Mouse (Mus musculus): ENCODE data around the gene Smarcd3. TPM values are rescaled to one million over a fixed set of nuclear protein-coding genes. Genes with fewer than 3 reads are reported as not detected.
"Not testable (repeated sequence)": the region's sequence is repeated elsewhere in the genome, so short reads cannot be mapped to it uniquely, and the experiment has no call there.

Smarcd3 gene
- total RNA-seq, 2 experiments from 2014 or later: 15.2 to 17.2 TPM

DNA sequence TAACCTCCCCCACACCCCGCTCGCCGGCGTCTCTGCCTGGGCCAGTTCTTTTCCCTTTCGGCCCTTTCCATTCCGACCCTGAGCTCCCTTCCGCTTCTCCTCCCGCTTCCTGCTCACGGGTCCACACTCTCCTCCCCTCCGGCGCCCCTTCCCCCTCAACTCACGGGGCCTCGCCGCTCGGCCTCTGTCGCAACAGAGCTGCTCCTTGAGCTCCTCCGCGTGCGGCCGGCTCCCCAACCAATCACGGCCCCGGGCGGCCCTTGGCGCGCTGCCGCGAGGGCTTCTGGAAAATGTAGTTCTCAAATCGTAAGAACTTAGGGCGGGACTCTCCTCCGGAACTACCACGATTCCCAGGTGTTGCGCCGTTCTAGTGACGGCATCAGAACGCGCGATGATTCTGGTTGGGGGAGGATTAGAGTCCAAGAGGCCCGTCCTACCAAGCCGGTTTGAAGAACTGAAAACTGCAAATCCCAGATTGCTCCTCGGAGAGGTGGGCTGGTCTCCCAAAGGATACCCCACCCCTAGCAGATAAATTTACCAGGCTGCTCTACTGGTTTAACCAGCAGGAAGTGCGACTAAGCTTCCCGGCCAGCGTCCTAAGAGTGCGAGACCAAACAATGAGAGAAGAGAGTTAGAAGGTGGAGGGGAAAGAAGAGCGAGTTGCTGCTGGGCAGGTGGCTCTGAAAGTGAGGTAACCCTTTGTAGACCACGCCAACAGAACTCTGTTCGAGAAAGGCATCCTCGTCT lies 46.9 kb downstream of the Smarcd3 start, which contains the start of gene Abcf2:
Abcf2 (minus strand) TSS at position 285 of the 747 bp plus-strand sequence.
- peak; percentile 99 to 100 for DNase-seq (ENCODE audit: low spot score in 2 of 2)

DNA sequence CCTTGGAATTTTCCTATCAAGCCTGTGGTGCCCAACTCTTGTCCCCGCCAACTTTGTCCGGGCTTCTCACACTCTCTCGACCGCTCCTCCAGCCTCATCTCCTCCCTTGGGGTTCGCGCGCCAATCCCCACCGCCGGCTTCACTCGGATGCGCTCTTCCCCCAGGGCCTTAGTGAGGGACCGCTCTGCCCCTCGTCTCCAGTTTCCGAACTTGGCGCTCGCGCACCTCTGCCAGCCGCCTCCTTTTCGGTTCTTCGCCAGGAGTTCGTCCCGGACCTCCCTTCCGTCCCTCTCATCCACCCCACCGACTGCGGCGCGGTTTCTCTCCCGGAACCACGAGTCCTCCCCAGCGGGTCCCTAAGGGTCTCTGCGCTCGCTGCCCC lies 47.4 kb downstream of the Smarcd3 start:
- no peak for DNase-seq (ENCODE audit: low spot score in 2 of 2)

DNA sequence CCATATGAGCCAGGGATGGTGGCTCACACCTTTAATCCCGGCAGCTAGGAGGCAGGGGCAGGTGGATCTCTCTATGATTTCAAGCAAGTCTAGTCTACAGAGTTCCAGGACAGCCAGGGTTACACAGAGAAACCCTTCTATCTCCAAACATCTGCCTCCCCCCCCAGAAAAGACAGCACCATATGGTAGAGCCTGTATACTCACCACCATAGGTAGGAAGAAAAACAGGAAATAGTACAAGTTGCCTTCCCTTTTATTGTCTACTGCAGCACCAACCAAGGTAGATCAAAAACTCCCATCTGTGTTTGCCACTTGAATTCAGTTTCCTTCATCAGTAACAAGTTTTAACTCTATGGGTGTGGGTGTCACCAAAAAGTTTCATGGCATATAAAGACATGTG lies 48.3 kb downstream of the Smarcd3 start:
- DNase-seq (ENCODE audit: low spot score in 2 of 2): no peak

DNA sequence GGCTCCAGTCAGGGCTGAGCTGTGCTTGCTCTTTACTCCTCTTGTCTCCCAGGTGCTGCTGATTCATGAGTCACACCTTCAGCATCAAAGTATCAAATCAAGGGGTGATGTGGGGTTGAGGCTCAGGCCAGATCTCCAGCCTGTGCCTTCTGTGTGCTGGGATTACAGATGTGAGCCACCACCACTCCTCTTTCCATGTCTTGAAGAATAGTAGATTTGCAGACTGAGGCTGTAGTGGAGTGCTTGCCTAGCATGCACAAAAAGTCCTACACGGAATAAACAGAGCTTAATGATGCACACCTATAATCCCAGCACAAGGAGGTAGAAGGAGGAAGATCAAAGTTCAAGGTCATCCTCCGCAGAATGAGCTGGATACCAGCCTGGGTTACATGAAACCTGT lies 67.5 kb downstream of the Smarcd3 start, which contains the start of gene 4931409K22Rik:
4931409K22Rik (minus strand) TSS at position 101 of the 400 bp plus-strand sequence.
- no peak for DNase-seq (ENCODE audit: low spot score in 2 of 2)

DNA sequence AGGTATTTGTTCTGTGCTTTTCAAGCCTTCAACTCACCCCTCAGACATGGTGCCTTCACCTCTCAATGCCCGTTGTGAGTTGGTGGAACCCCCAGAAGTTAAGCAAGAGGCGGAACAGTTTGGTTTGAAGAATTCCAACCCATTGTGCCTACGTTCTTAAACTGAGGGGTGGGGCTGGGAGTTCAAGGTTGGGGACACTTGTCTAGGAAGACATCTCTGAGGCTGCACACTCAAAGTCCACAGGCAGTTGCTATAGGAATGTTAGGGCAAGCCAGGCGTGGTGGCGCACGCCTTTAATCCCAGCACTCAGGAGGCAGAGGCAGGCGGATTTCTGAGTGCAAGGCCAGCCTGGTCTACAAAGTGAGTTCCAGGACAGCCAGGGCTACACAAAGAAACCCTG lies 68.9 kb downstream of the Smarcd3 start:
- not testable (repeated sequence) for DNase-seq (ENCODE audit: low spot score in 2 of 2)

DNA sequence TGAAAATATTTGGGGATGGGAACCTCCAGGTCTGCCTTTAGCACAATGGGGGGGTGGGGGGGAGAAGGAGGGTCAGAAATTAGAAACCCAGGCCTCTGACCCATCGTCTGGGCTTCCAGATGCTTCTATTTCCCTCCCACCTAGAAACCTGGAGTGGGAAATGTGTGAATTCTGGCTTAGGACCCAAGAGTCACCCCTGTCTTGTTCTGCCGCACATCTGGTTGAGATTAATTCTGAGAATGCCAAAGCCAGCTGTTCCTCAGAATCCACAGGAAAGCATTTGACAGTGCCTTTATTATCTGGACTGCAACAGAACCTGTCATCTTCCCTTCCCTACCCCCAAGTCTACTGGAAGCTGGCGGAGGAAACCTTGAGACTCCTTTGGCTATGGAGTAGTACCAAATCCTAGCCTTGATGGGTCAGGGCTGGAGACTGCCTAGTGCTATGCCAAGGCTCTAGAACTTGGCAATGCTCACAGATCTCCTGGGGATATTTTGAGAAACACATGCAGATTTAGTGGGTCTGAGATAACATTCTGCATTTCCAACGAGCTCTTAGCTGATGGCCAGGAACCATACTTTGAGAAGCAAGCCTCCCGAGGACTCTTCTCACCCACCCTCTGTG lies 70.5 kb downstream of the Smarcd3 start:
- DNase-seq (ENCODE audit: low spot score in 2 of 2): no peak

DNA sequence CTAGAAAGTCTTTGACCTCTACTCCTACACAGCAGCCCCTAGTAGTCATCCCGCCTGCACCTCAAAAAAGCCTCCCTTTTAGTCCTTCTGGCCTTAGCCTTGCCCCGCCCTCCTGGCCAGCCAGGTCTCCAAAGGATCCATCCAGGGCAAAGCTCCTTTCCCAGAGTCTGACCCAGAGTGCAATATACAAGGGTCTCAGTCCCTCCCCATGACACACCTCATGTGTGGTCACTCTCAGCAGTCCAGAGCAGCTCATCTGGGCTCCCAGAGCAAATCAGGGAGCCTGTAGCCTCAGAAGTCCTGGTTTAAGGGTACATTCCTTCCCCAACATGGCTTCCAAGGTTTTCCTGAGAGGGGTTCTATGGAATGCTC lies 72.9 kb downstream of the Smarcd3 start:
- no peak for DNase-seq (ENCODE audit: low spot score in 2 of 2)

DNA sequence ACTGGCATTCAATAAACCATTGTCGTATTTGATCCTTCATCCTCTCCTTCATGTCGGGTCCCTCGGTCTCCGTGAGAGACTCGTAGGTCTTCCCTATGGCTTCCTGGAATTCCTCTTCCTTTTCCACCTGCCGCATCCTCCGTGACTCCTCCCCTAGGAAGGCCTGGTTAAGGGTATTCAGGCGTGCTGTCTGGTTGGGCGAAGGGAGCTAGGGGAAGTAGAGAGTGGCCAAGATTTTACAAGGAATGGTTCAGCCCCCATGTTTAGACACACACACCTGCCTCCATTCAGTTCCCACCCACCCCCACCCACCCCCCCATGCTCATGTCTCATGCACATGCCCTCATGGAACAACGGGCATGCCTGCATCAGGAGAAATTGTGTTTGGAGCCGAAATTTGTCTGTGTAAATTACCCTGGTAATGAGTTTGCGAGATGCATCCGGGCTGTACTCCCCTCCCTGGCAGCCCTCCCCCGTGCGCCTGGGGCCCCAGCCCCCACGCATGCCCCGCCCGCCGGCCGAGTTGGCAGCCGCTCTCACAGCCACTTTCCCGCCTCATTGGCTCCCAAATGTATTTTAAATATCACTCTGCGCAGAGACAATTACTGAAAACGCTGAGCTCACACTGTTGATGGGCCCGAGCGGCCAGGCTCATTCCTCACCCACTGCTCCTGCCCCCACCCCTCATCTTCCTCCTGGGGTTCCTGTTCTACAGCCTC lies 73.5 kb downstream of the Smarcd3 start:
- peak in 1 of 2 experiments; percentile 31 for DNase-seq (ENCODE audit: low spot score in 2 of 2)

DNA sequence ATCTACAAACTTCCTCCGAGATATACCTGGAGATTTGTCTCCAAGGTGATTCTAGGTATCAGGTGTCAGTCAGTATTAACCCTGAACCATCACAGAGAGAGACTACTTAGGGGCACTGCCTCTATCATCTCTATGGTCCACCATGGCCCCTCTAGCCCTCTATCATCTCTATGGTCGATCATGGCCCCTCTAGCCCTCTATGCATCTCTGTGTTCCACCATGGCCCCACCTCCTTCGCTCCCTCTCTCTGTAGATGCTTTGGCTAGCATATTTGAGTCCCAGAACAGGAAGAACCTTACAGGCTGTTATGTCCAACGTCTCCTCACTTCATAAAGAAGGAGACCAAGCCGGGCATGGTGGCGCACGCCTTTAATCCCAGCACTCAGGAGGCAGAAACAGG lies 81.6 kb downstream of the Smarcd3 start:
- no peak for DNase-seq (ENCODE audit: low spot score in 2 of 2)

DNA sequence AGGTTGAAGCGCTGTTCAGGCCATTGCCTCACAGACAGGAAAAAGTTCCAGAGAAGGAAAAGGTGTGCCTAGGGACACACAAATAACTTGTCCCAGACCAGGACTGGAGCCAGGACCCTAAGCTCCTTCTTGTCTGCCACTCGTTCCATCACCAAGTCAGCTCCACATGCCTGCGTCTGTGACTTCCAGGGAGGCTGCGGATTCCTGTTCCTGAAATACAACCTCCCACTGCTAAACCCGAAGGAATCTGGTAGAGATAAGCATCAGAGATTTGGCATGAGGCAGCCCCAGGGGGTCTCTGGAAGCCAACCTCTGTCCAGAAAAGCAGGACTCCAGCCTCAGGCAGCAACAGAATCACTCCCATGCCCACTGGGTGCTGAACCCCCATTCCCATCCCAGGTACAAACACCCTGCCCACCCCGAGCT lies 83.1 kb downstream of the Smarcd3 start:
- no peak for DNase-seq (ENCODE audit: low spot score in 2 of 2)

Small RNAs within 50 kb of the gene (microRNA-seq; reads per million reads assigned to microRNA genes)
- 1,222 to 1,967 reads per million in 2 experiments for gene Mir671 (ENCODE audit: borderline number of aligned reads in 2 of 2)

Other genes with a start within 250 kb of the Smarcd3 start
- 1 to 10 TPM; 1.3 to 2.6 TPM for gene Atg9b, start 232.3 kb downstream of the Smarcd3 start, total RNA-seq (2021)
- gene Abcb8, start 230.7 kb downstream of the Smarcd3 start, total RNA-seq (2021): 10 to 100 TPM; 76.4 to 88.2 TPM
- under 1 TPM in 1 of 2 experiments, not detected in 1; 0.33 TPM for gene Asic3, start 211.0 kb downstream of the Smarcd3 start, total RNA-seq (2021)
- gene Cdk5, start 200.9 kb downstream of the Smarcd3 start, total RNA-seq (2021): 10 to 100 TPM; 42.4 to 47.5 TPM
- 10 to 100 TPM; 49.3 to 62.3 TPM for gene Slc4a2, start 200.6 kb downstream of the Smarcd3 start, total RNA-seq (2021)
- 100 to 1,000 TPM in 1 of 2 experiments, 10 to 100 TPM in 1; 94.6 to 117 TPM for gene Fastk, start 179.1 kb downstream of the Smarcd3 start, total RNA-seq (2021)
- 10 to 100 TPM; 11.7 to 13.2 TPM for gene Tmub1, start 176.6 kb downstream of the Smarcd3 start, total RNA-seq (2021)
- 10 to 100 TPM; 79.5 to 94.0 TPM for gene Agap3, start 172.2 kb downstream of the Smarcd3 start, total RNA-seq (2021)
- not detected for gene Gbx1, start 97.2 kb downstream of the Smarcd3 start, total RNA-seq (2021)
- gene Asb10, start 83.4 kb downstream of the Smarcd3 start, total RNA-seq (2021): under 1 TPM in 1 of 2 experiments, not detected in 1; 0.23 TPM
- not detected for gene 4931409K22Rik, start 67.6 kb downstream of the Smarcd3 start, total RNA-seq (2021)
- 10 to 100 TPM; 62.8 to 81.3 TPM for gene Abcf2, start 46.9 kb downstream of the Smarcd3 start, total RNA-seq (2021)
- gene Chpf2, start 37.7 kb downstream of the Smarcd3 start, total RNA-seq (2021): 10 to 100 TPM; 34.5 to 39.7 TPM
- gene Nub1, start 61.1 kb upstream of the Smarcd3 start, total RNA-seq (2021): 10 to 100 TPM; 50.1 to 62.0 TPM
- 1 to 10 TPM in 1 of 2 experiments, under 1 TPM in 1; 0.42 to 1.1 TPM for gene Wdr86, start 106.3 kb upstream of the Smarcd3 start, total RNA-seq (2021)
- gene Crygn, start 133.6 kb upstream of the Smarcd3 start, total RNA-seq (2021): 1 to 10 TPM in 1 of 2 experiments, not detected in 1; 2.3 TPM
- gene Rheb, start 218.2 kb upstream of the Smarcd3 start, total RNA-seq (2021): 10 to 100 TPM; 82.7 to 87.0 TPM

All from adrenal gland, adult 18-20 months (tissue).